Mouse (Mus musculus) forebrain, embryonic 16.5 days (tissue): ENCODE results near the gene Crtac1. TPM values are rescaled to one million over a fixed set of nuclear protein-coding genes. Genes with fewer than 3 reads are reported as not detected.

Experiments
- ATAC-seq: fragments of 200-750 bp; cut with Nextera tagmentation; 2 replicates; pipeline ENCODE4 v1.8.0; 2017; ENCODE audit warnings: mild to moderate bottlenecking, moderate library complexity
- H3K27ac ChIP-seq: fragments of 300-500 bp; sonication (generic); 2 replicates; pipeline ENCODE4 v1.5.1; 2014; ENCODE audit warnings: low read length, control low read depth
- H3K27me3 ChIP-seq: fragments of 300-500 bp; sonication (generic); replicated peaks from 2 replicates; pipeline ENCODE4 v1.6.1; 2014; ENCODE audit warnings: low read length; ENCODE audit not compliant: control insufficient read depth, insufficient read depth
- H3K36me3 ChIP-seq: fragments of 300-500 bp; sonication (generic); 2 replicates; pipeline ENCODE4 v1.6.1; 2014; ENCODE audit not compliant: control insufficient read depth, insufficient read depth
- H3K4me1 ChIP-seq: fragments of 300-500 bp; sonication (generic); replicated peaks from 2 replicates; pipeline ENCODE4 v1.6.1; 2014; ENCODE audit warnings: low read length; ENCODE audit not compliant: control insufficient read depth, insufficient read depth
- H3K4me2 ChIP-seq: fragments of 300-500 bp; sonication (generic); 2 replicates; pipeline ENCODE4 v1.6.1; 2014; ENCODE audit warnings: mild to moderate bottlenecking, low read length, control low read depth
- H3K4me3 ChIP-seq: fragments of 300-500 bp; sonication (generic); replicated peaks from 2 replicates; pipeline ENCODE4 v1.5.1; 2014; ENCODE audit warnings: mild to moderate bottlenecking, low read length, control low read depth
- H3K9ac ChIP-seq: fragments of 300-500 bp; sonication (generic); replicated peaks from 2 replicates; pipeline ENCODE4 v1.6.1; 2014; ENCODE audit warnings: low read depth, low read length, control low read depth
- H3K9me3 ChIP-seq: fragments of 300-500 bp; sonication (generic); 2 replicates; pipeline ENCODE4 v1.6.1; 2016; ENCODE audit warnings: low read length; ENCODE audit not compliant: control insufficient read depth
- WGBS: fragments of 180-500 bp; shearing (Covaris S2); extraction: QIAGEN DNeasy Blood & Tissue Kit; methylation state at CpG from one replicate; pipeline ENCODE4 v1.1.7; 2014; 5-methylcytosine and 5-hydroxymethylcytosine counted together
- polyA plus RNA-seq: library from polyadenylated mRNA; unstranded; fragments of >200 nt; fragmentation: Nextera tagmentation; extraction: Ambion mirVana; gene quantifications from 2 replicates; pipeline ENCODE4 v1.2.1, GENCODE M21; 2015

Gene Crtac1
- polyA plus RNA-seq, 1 experiment from 2014 or later: 24.3 TPM

- Histone ChIP-seq H3K9ac (no peak overlapping the region), H3K4me1 (no peaks in the 10 kb centered on the region), H3K4me3 (no peak overlapping the region), H3K4me2 (no peak overlapping the region), H3K36me3 (no peaks in the 10 kb centered on the region), H3K27ac (no peak overlapping the region), H3K27me3 (no peaks in the 10 kb centered on the region), H3K9me3 (no peaks in the 10 kb centered on the region)
- no peak for ATAC-seq
- 91% methylated on average over 9 of the region's 9 CpGs for WGBS
Measured at GRCm38 (mm10) chr19:42454006-42454405, 22.4 kb upstream of the Crtac1 start.

GRCm38 (mm10) chr19:42452539-42452938 lies 21.0 kb upstream of the Crtac1 start:
- H3K4me1 ChIP-seq: no peaks in the 10 kb centered on the region
- no peak overlapping the region for H3K9ac ChIP-seq
- no peak overlapping the region for H3K27ac ChIP-seq
- H3K27me3 ChIP-seq: no peaks in the 10 kb centered on the region
- H3K9me3 ChIP-seq: no peaks in the 10 kb centered on the region
- no peak for ATAC-seq
- no peaks in the 10 kb centered on the region for H3K36me3 ChIP-seq
- 85% methylated on average over 7 of the region's 7 CpGs for WGBS
- H3K4me3 ChIP-seq: no peak overlapping the region
- no peak overlapping the region for H3K4me2 ChIP-seq

- Histone ChIP-seq H3K4me3 (no peak overlapping the region), H3K27me3 (no peaks in the 10 kb centered on the region), H3K36me3 (no peaks in the 10 kb centered on the region), H3K9me3 (no peaks in the 10 kb centered on the region), H3K4me2 (no peak overlapping the region), H3K27ac (no peak overlapping the region), H3K4me1 (no peaks in the 10 kb centered on the region), H3K9ac (no peak overlapping the region)
- WGBS: 93% methylated on average over 10 of the region's 10 CpGs
- ATAC-seq: no peak
Measured at GRCm38 (mm10) chr19:42448539-42448938, 17.0 kb upstream of the Crtac1 start.

GRCm38 (mm10) chr19:42443887-42444409 lies 12.4 kb upstream of the Crtac1 start:
- Histone ChIP-seq H3K4me3 (no peak overlapping the region), H3K27ac (no peak overlapping the region), H3K36me3 (no peaks in the 10 kb centered on the region), H3K9me3 (no peaks in the 10 kb centered on the region), H3K4me1 (0 out of 2 replicates have a peak, but pooled peaks cover 4% of the 10 kb centered on the region), H3K27me3 (no peaks in the 10 kb centered on the region), H3K4me2 (no peak overlapping the region), H3K9ac (no peak overlapping the region)
- 11% methylated on average over 3 of the region's 3 CpGs for WGBS
- ATAC-seq: peak; percentile 71

- Histone ChIP-seq H3K4me3 (no peak overlapping the region), H3K9ac (no peak overlapping the region), H3K36me3 (no peaks in the 10 kb centered on the region), H3K4me2 (no peak overlapping the region), H3K27ac (no peak overlapping the region), H3K4me1 (0 out of 2 replicates have a peak, but pooled peaks cover 4% of the 10 kb centered on the region), H3K9me3 (no peaks in the 10 kb centered on the region), H3K27me3 (no peaks in the 10 kb centered on the region)
- ATAC-seq: 0 out of 2 replicates have a peak, but pooled peaks have one; percentile 31
- WGBS: 67% methylated on average over 4 of the region's 4 CpGs
Measured at GRCm38 (mm10) chr19:42443266-42443665, 11.7 kb upstream of the Crtac1 start.

GRCm38 (mm10) chr19:42442246-42443197 lies 10.9 kb upstream of the Crtac1 start:
- 58% methylated on average over 8 of the region's 8 CpGs for WGBS
- no peaks in the 10 kb centered on the region for H3K27me3 ChIP-seq
- ATAC-seq: no peak
- H3K4me3 ChIP-seq: no peak overlapping the region
- 0 out of 2 replicates have a peak, but pooled peaks cover 4% of the 10 kb centered on the region for H3K4me1 ChIP-seq
- no peak overlapping the region for H3K9ac ChIP-seq
- H3K9me3 ChIP-seq: no peaks in the 10 kb centered on the region
- H3K36me3 ChIP-seq: no peaks in the 10 kb centered on the region
- no peak overlapping the region for H3K27ac ChIP-seq
- H3K4me2 ChIP-seq: no peak overlapping the region

- H3K36me3 ChIP-seq: no peaks in the 10 kb centered on the region
- ATAC-seq: no peak
- H3K4me1 ChIP-seq: 0 out of 2 replicates have a peak, but pooled peaks cover 8% of the 10 kb centered on the region
- no peak overlapping the region for H3K9ac ChIP-seq
- 38% methylated on average over 3 of the region's 3 CpGs for WGBS
- no peaks in the 10 kb centered on the region for H3K27me3 ChIP-seq
- no peak overlapping the region for H3K27ac ChIP-seq
- no peaks in the 10 kb centered on the region for H3K9me3 ChIP-seq
- H3K4me2 ChIP-seq: no peak overlapping the region
- no peak overlapping the region for H3K4me3 ChIP-seq
Measured at GRCm38 (mm10) chr19:42440089-42440488, 8.5 kb upstream of the Crtac1 start.

GRCm38 (mm10) chr19:42439353-42439752 lies 7.8 kb upstream of the Crtac1 start:
- H3K27ac ChIP-seq: no peak overlapping the region

GRCm38 (mm10) chr19:42435621-42436020 lies 4.0 kb upstream of the Crtac1 start:
- H3K27ac ChIP-seq: no peak overlapping the region
- H3K36me3 ChIP-seq: no peaks in the 10 kb centered on the region
- H3K9ac ChIP-seq: no peak overlapping the region
- H3K27me3 ChIP-seq: peaks cover 6% of the 10 kb centered on the region; the same call in 1 of the 2 replicates
- H3K4me2 ChIP-seq: no peak overlapping the region
- H3K4me1 ChIP-seq: peaks cover 15% of the 10 kb centered on the region
- no peaks in the 10 kb centered on the region for H3K9me3 ChIP-seq
- no peak for ATAC-seq
- 34% methylated on average over 4 of the region's 4 CpGs for whole genome bisulfite sequencing
- H3K4me3 ChIP-seq: no peak overlapping the region

More at GRCm38 (mm10) chr19:42439353-42439752, 7.8 kb upstream of the Crtac1 start:
- Histone ChIP-seq H3K4me3 (no peak overlapping the region), H3K4me1 (0 out of 2 replicates have a peak, but pooled peaks cover 8% of the 10 kb centered on the region), H3K27me3 (peaks cover 6% of the 10 kb centered on the region; the same call in 1 of the 2 replicates), H3K4me2 (no peak overlapping the region), H3K9me3 (no peaks in the 10 kb centered on the region), H3K9ac (no peak overlapping the region), H3K36me3 (no peaks in the 10 kb centered on the region)
- WGBS: 76% methylated on average over 9 of the region's 9 CpGs
- ATAC-seq: no peak
